Comparison of ENCODE assay signal across 18 mouse cellular contexts in the genomic region with DNA sequence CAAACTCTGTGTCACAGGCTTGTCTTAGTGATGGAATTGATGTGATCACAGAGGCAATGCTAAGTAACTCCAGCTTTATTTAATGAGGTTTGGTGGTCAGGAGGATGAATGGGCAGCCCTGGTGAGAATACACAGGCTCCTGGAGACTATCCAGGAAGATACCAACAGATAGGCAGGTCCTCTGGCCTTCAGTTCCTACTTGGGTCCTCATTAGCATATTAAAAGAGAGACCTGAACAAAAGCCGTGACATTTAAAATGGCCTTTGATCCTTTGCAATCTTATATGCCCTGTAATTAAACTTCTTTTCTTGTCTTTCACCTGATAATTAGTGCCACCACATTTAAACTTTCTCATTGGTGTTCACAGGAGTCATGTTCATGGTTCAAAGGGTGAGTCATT.
DNase-seq lines count a peak whose midpoint lies in the region; ATAC-seq and TF ChIP-seq lines count a peak whose summit lies in the region.
"Had no signal": no experiment of that assay in that cellular context is flagged by ENCODE, and none has a peak within 500 bp of the region (broad histone marks: within the 10 kb centered on the region; RNA-seq: fewer than 3 reads in every experiment).

No protein-coding gene starts in this region.

- H3K4me2 ChIP-seq in heart, postnatal 0 days (ENCODE audit: low read depth, low read length) = no peak overlapping the region
- no peak overlapping the region for H3K4me2 ChIP-seq in intestine, embryonic 16.5 days (ENCODE audit: low read depth, low read length)
- H3K4me2 ChIP-seq: embryonic facial prominence, embryonic 13.5 days; heart, embryonic 15.5 days; liver, embryonic 13.5 days had no signal

- intact Hi-C loops in left cerebral cortex, postnatal 10 days (cut with DNase I) = no loop called here

- H3K9me3 ChIP-seq in heart, postnatal 0 days (replicated peaks; ENCODE audit: control insufficient read depth, low read length) = no peaks in the 10 kb centered on the region
- H3K9me3 ChIP-seq in ES-E14 (ENCODE audit: control insufficient read depth, insufficient read depth, low read depth, low read length) = no peaks in the 10 kb centered on the region
- H3K9me3 ChIP-seq in intestine, embryonic 16.5 days (ENCODE audit: control insufficient read depth, low read length) = no peaks in the 10 kb centered on the region
- H3K9me3 ChIP-seq: embryonic facial prominence, embryonic 13.5 days; heart, embryonic 15.5 days; hindbrain, embryonic 10.5 days; liver, embryonic 13.5 days had no signal

- TF ChIP-seq EP300 in heart, postnatal 0 days (IDR thresholded peaks at IDR 0.05; ENCODE audit: low read depth) = no peak

- no peak for ATAC-seq in heart, postnatal 0 days (ENCODE audit: insufficient read depth, low read depth)
- peak; percentile 42; the same call in 1 of the 2 replicates for ATAC-seq in intestine, embryonic 16.5 days

- DNase-seq in heart, postnatal 0 days (ENCODE audit: low spot score) = no peak
- no peak for DNase-seq in heart, adult 11 months
- DNase-seq in ES-E14 (ENCODE audit: low read depth, low spot score) = peak; percentile 51
- DNase-seq in brain, embryonic 14.5 days (ENCODE audit: low read depth) = peak; percentile 53
- DNase-seq in left cerebral cortex, postnatal 10 days (ENCODE audit: extremely low spot score in 1 of 2, low spot score in 2 of 2) = no peak
- no peak for DNase-seq in layer of hippocampus, adult 11-12 months (ENCODE audit: low spot score)
- DNase-seq: cerebellum, adult 11-12 months; cerebellum, postnatal 36 days; gastrocnemius, adult 2 months; layer of hippocampus, postnatal 36 days; left cerebral cortex, postnatal 4 days; liver, embryonic 13.5 days; lung, postnatal 10 days; thymus, postnatal 36 days had no signal

- no peak overlapping the region for H3K4me3 ChIP-seq in heart, postnatal 0 days (ENCODE audit: low read depth, low read length)
- H3K4me3 ChIP-seq in ES-E14 (ENCODE audit: insufficient read depth in 1 of 2, low read depth in 1 of 2, low read length in 2 of 2, poor library complexity in 1 of 2, severe bottlenecking in 1 of 2) = no peak overlapping the region
- no peak overlapping the region for H3K4me3 ChIP-seq in intestine, embryonic 16.5 days (ENCODE audit: low read length)
- H3K4me3 ChIP-seq: embryonic facial prominence, embryonic 13.5 days; gastrocnemius, adult 2 months; heart, embryonic 15.5 days; hindbrain, embryonic 10.5 days; liver, embryonic 13.5 days had no signal

- TF ChIP-seq POLR2A in brain, embryonic 14.5 days (IDR thresholded peaks at IDR 0.05; ENCODE audit: borderline replicate concordance, extremely low read depth, insufficient read depth, insufficient read length, poor library complexity, severe bottlenecking) = no peak

- WGBS in heart, postnatal 0 days = 43% methylated on average over 1 of the region's 1 CpGs
- 30% methylated on average over 1 of the region's 1 CpGs for WGBS in intestine, embryonic 16.5 days

- H3K36me3 ChIP-seq in heart, postnatal 0 days (replicated peaks; ENCODE audit: control insufficient read depth, insufficient read depth, low read length) = no peaks in the 10 kb centered on the region
- H3K36me3 ChIP-seq in ES-E14 (ENCODE audit: control insufficient read depth, insufficient read depth, low read length, poor library complexity, severe bottlenecking) = no peaks in the 10 kb centered on the region
- H3K36me3 ChIP-seq in intestine, embryonic 16.5 days (ENCODE audit: control insufficient read depth, insufficient read depth, low read length) = no peaks in the 10 kb centered on the region
- H3K36me3 ChIP-seq: embryonic facial prominence, embryonic 13.5 days; heart, embryonic 15.5 days; hindbrain, embryonic 10.5 days; liver, embryonic 13.5 days had no signal

- H3K4me1 ChIP-seq in heart, postnatal 0 days (ENCODE audit: control insufficient read depth, insufficient read depth) = no peaks in the 10 kb centered on the region
- H3K4me1 ChIP-seq in ES-E14 (ENCODE audit: control insufficient read depth in 2 of 2, insufficient read depth in 2 of 2, low read length in 2 of 2, poor library complexity in 1 of 2) = peaks cover 0 to 3% of the 10 kb centered on the region in 2 experiments; a peak in 1 of 4 replicates
- 0 out of 2 replicates have a peak, but pooled peaks cover 9% of the 10 kb centered on the region for H3K4me1 ChIP-seq in intestine, embryonic 16.5 days (ENCODE audit: control insufficient read depth, insufficient read depth, low read length)
- H3K4me1 ChIP-seq: embryonic facial prominence, embryonic 13.5 days; heart, embryonic 15.5 days; liver, embryonic 13.5 days had no signal

- H3K27me3 ChIP-seq in heart, postnatal 0 days (ENCODE audit: control insufficient read depth, insufficient read depth, low read length) = no peaks in the 10 kb centered on the region
- no peaks in the 10 kb centered on the region for H3K27me3 ChIP-seq in intestine, embryonic 16.5 days (replicated peaks; ENCODE audit: control insufficient read depth, insufficient read depth, low read length)
- H3K27me3 ChIP-seq: embryonic facial prominence, embryonic 13.5 days; heart, embryonic 15.5 days; liver, embryonic 13.5 days had no signal

- no peak for TF ChIP-seq CTCF in heart, postnatal 0 days (IDR thresholded peaks at IDR 0.05; ENCODE audit: low read depth)
- TF ChIP-seq CTCF in brain, embryonic 14.5 days (IDR thresholded peaks at IDR 0.05; ENCODE audit: borderline replicate concordance, extremely low read depth, insufficient read depth, insufficient read length) = no peak

- H3K9ac ChIP-seq in heart, postnatal 0 days (replicated peaks; ENCODE audit: low read depth, low read length) = no peak overlapping the region
- no peak overlapping the region for H3K9ac ChIP-seq in ES-E14 (ENCODE audit: insufficient read depth, low read depth, low read length, poor library complexity, severe bottlenecking)
- no peak overlapping the region for H3K9ac ChIP-seq in intestine, embryonic 16.5 days (ENCODE audit: low read depth, low read length)
- H3K9ac ChIP-seq: embryonic facial prominence, embryonic 13.5 days; heart, embryonic 15.5 days; liver, embryonic 13.5 days had no signal

- in situ Hi-C loops in ES-E14 (cut with MboI; ENCODE audit: low sequenced_read_pairs in 2 of 2, unreplicated experiment in 2 of 2) = no loop called here

- peak overlapping the region; percentile 45; the same call in 1 of the 2 replicates for H3K27ac ChIP-seq in heart, postnatal 0 days (ENCODE audit: low read depth)
- no peak overlapping the region for H3K27ac ChIP-seq in ES-E14 (ENCODE audit: insufficient read depth, low read depth, low read length, poor library complexity, severe bottlenecking)
- H3K27ac ChIP-seq in intestine, embryonic 16.5 days (ENCODE audit: low read length) = 0 out of 2 replicates have a peak overlapping the region, but pooled peaks have one; percentile 24
- H3K27ac ChIP-seq: embryonic facial prominence, embryonic 13.5 days; gastrocnemius, adult 2 months; heart, embryonic 15.5 days; hindbrain, embryonic 10.5 days; liver, embryonic 13.5 days had no signal

TF ChIP-seq in ES-E14, 5 proteins besides CTCF, POLR2A, EP300 and RAD21:
- TF ChIP-seq HCFC1 (IDR thresholded peaks at IDR 0.05; ENCODE audit: borderline replicate concordance, insufficient read depth, low read length) (no peak), CHD2 (IDR thresholded peaks at IDR 0.05; ENCODE audit: low read depth, low read length) (no peak), MAFK (IDR thresholded peaks at IDR 0.05; ENCODE audit: insufficient read depth, low read depth, low read length) (no peak), ZC3H11A (IDR thresholded peaks at IDR 0.05; ENCODE audit: borderline replicate concordance, low read depth, low read length) (no peak), ZNF384 (IDR thresholded peaks at IDR 0.05; ENCODE audit: low read depth, low read length) (no peak)

Comparison
In these comparisons a context has a peak if more than half of its experiments do, and no peak if none do; other contexts are left out.
1. DNase-seq: peak in ES-E14 (single experiment) and brain, embryonic 14.5 days (single experiment); none in heart, postnatal 0 days (single experiment), heart, adult 11 months (single experiment), left cerebral cortex, postnatal 10 days (0 of 2) and layer of hippocampus, adult 11-12 months (single experiment).